Mouse (Mus musculus) C2C12 (cell line): ENCODE data around the gene Pet100. TPM values are rescaled to one million over a fixed set of nuclear protein-coding genes. Genes with fewer than 3 reads are reported as not detected.

Experiments
- H3K27me3 ChIP-seq: one replicate; pipeline ENCODE4 v1.6.1; 2011; ENCODE audit not compliant: control insufficient read depth, insufficient read depth, insufficient read length
- H3K36me3 ChIP-seq: one replicate; pipeline ENCODE4 v1.6.1; 2011; ENCODE audit not compliant: control insufficient read depth, insufficient read depth
- H3K4me3 ChIP-seq: one replicate; pipeline ENCODE4 v1.5.1; 2011; ENCODE audit warnings: mild to moderate bottlenecking, control low read depth; ENCODE audit not compliant: poor library complexity, insufficient read depth, severe bottlenecking
- H3K79me2 ChIP-seq: one replicate; pipeline ENCODE4 v1.6.1; 2011; ENCODE audit not compliant: control insufficient read depth, insufficient read depth
- H3K79me3 ChIP-seq: one replicate; pipeline ENCODE4 v1.6.1; 2011; ENCODE audit warnings: low read depth, control low read depth
- H3ac ChIP-seq: one replicate; pipeline ENCODE3; 2011; ENCODE audit warnings: low read depth; ENCODE audit not compliant: control insufficient read depth, insufficient read length
- CEBPB ChIP-seq: IDR thresholded peaks from one replicate; pipeline ENCODE4 v1.6.1; 2011; ENCODE audit warnings: low read depth, mild to moderate bottlenecking, control low read depth, moderate library complexity
- CTCF ChIP-seq: IDR thresholded peaks from one replicate; pipeline ENCODE4 v1.5.1; 2011; ENCODE audit not compliant: control insufficient read depth, insufficient read depth, insufficient read length
- FOSL1 ChIP-seq: IDR thresholded peaks from one replicate; pipeline ENCODE4 v1.8.0; 2011; ENCODE audit warnings: mild to moderate bottlenecking, low read length; ENCODE audit not compliant: poor library complexity, insufficient read depth, severe bottlenecking
- MAX ChIP-seq: IDR thresholded peaks from one replicate; pipeline ENCODE4 v1.6.1; 2011; ENCODE audit warnings: mild to moderate bottlenecking, control low read depth
- MYOD1 ChIP-seq: IDR thresholded peaks from one replicate; pipeline ENCODE4 v1.6.1; 2011; ENCODE audit warnings: low read depth; ENCODE audit not compliant: control insufficient read depth, insufficient read length
- MYOG ChIP-seq: IDR thresholded peaks from one replicate; pipeline ENCODE4 v1.6.1; 2011; ENCODE audit not compliant: control insufficient read depth, insufficient read length; ENCODE audit errors: extremely low read depth
- USF1 ChIP-seq: IDR thresholded peaks from one replicate; pipeline ENCODE4 v1.6.1; 2011; ENCODE audit warnings: low read depth, mild to moderate bottlenecking, control low read depth, moderate library complexity
- polyA plus RNA-seq: library from polyadenylated mRNA; unstranded; fragments of >200 nt; fragmentation: generic; extraction: Trizol; gene quantifications from one replicate; pipeline ENCODE4 v1.2.1, GENCODE M21; 2012; ENCODE audit warnings: missing spikeins

The Pet100 gene
- polyA plus RNA-seq, 1 experiment: 55.4 TPM

DNA sequence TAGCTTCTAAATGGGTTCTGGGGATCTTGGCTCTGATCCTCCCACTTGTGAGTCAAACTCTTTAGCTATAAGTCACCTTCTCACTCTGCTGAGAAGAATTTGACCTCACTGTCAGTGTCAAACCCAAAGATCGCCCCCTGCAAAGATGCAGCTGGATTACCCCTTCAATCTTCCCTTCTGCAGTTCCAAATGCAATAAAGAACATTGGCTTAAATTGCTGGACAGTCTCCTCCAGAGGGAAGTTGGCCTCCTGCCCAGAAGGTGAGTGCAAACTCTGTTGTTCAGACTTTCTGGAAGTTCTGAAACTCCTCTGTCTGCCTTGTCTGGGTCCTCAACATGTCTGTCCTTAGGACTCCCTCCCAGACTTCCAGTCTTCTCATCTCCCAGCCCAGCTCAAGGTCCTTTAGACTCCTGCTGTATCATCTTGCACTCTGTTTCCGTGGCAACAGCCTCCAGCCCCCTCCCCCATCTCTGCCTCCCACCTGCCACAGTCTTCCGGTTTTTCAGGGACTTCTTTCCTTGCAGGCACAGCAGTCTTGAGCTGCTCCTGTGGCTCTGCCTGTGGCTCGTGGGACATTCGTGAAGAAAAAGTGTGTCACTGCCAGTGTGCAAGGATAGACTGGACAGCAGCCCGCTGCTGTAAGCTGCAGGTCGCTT, 35.5 kb downstream of the Pet100 start:
- no peak for TF ChIP-seq FOSL1
- TF ChIP-seq MAX: no peak
- no peak for TF ChIP-seq CEBPB
- no peak for TF ChIP-seq MYOG
- no peak for TF ChIP-seq MYOD1
- TF ChIP-seq CTCF: no peak
- no peak for TF ChIP-seq USF1
- H3K4me3 ChIP-seq: no peak overlapping the region
- no peaks in the 10 kb centered on the region for H3K36me3 ChIP-seq
- H3ac ChIP-seq: no peak overlapping the region
- H3K27me3 ChIP-seq: peaks cover 26% of the 10 kb centered on the region
- no peaks in the 10 kb centered on the region for H3K79me2 ChIP-seq
- H3K79me3 ChIP-seq: no peaks in the 10 kb centered on the region

GRCm38 (mm10) chr8:3660889-3661288, 39.5 kb downstream of the Pet100 start:
- H3ac ChIP-seq: no peak overlapping the region
- H3K4me3 ChIP-seq: no peak overlapping the region
- no peaks in the 10 kb centered on the region for H3K79me2 ChIP-seq
- no peaks in the 10 kb centered on the region for H3K79me3 ChIP-seq
- no peaks in the 10 kb centered on the region for H3K36me3 ChIP-seq
- peaks cover 21% of the 10 kb centered on the region for H3K27me3 ChIP-seq
- TF ChIP-seq MYOG (no peak), CEBPB (no peak), USF1 (no peak), FOSL1 (no peak), MYOD1 (no peak), CTCF (no peak), MAX (no peak)

GRCm38 (mm10) chr8:3664405-3664804, 43.1 kb downstream of the Pet100 start:
- H3K27me3 ChIP-seq: peaks cover 36% of the 10 kb centered on the region
- H3K36me3 ChIP-seq: no peaks in the 10 kb centered on the region
- no peak overlapping the region for H3ac ChIP-seq
- no peak overlapping the region for H3K4me3 ChIP-seq
- TF ChIP-seq MYOG: no peak
- TF ChIP-seq MAX: no peak
- TF ChIP-seq CEBPB: no peak
- TF ChIP-seq MYOD1: no peak
- no peak for TF ChIP-seq CTCF
- TF ChIP-seq USF1: no peak
- no peak for TF ChIP-seq FOSL1
- no peaks in the 10 kb centered on the region for H3K79me2 ChIP-seq
- no peaks in the 10 kb centered on the region for H3K79me3 ChIP-seq

DNA sequence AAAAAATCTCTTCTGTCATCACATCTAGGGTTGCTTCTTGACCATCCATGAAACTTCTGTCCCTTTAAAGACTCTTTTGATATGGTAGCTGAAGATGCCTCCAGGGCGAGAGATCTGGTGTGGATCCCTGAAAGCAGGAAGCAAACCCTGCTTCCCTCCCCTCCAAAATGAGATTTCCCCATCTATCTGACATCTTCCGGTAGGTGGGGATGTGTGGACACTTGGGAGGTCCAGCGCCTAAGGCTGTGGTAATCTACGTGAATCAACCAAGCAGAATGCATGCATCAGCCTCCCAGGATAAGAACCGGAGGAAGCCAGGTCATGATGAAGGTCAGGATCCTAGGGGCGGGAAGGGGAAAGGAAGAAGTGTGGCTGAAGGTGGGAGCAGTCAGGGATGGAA, 44.2 kb downstream of the Pet100 start, which contains the start of gene Mcemp1:
Mcemp1 (plus strand) TSS at position 248 of the 400 bp plus-strand sequence.
- Histone ChIP-seq H3K79me3 (no peaks in the 10 kb centered on the region), H3K27me3 (peaks cover 36% of the 10 kb centered on the region), H3K79me2 (no peaks in the 10 kb centered on the region), H3ac (no peak within 1 kb of the TSS), H3K4me3 (no peak within 1 kb of the TSS), H3K36me3 (no peaks in the 10 kb centered on the region)
- TF ChIP-seq CTCF (no peak), FOSL1 (no peak), USF1 (no peak)

- H3K79me2 ChIP-seq: no peaks in the 10 kb centered on the region
- peaks cover 27% of the 10 kb centered on the region for H3K27me3 ChIP-seq
- no peak overlapping the region for H3ac ChIP-seq
- no peaks in the 10 kb centered on the region for H3K36me3 ChIP-seq
- no peak for TF ChIP-seq MYOG
- TF ChIP-seq FOSL1: no peak
- no peak for TF ChIP-seq MYOD1
- TF ChIP-seq CTCF: no peak
- no peak for TF ChIP-seq CEBPB
- TF ChIP-seq USF1: no peak
- no peak for TF ChIP-seq MAX
- no peaks in the 10 kb centered on the region for H3K79me3 ChIP-seq
- no peak overlapping the region for H3K4me3 ChIP-seq
These were observed 49.0 kb downstream of the Pet100 start for GRCm38 (mm10) chr8:3670388-3670787.
